Mouse (Mus musculus): Measurements from ENCODE around the gene Tbc1d22a.

- TF ChIP-seq POLR2A (IDR thresholded peaks at IDR 0.05; ENCODE audit: low read depth, low read length) (no peak), CTCF (IDR thresholded peaks at IDR 0.05; ENCODE audit: borderline replicate concordance, insufficient read depth, low read length) (no peak)
Measured at GRCm38 (mm10) chr15:86320803-86321510, 106.7 kb downstream of the Tbc1d22a start.
